Mouse (Mus musculus): Measurements from ENCODE around the gene Lbr. TPM values are rescaled to one million over a fixed set of nuclear protein-coding genes. Genes with fewer than 3 reads are reported as not detected.

Gene Lbr
- total RNA-seq (2022), result 10 to 100 TPM; 20.4 to 23.4 (median 23.0) TPM

GRCm38 (mm10) chr1:181842781-181843180 lies at the start of gene Lbr:
Gene Lbr (minus strand): TSS chr1:181843046.
- DNase-seq (ENCODE audit: low spot score in 2 of 2), result no peak

- DNase-seq (ENCODE audit: low spot score in 2 of 2), result no peak
Observed at GRCm38 (mm10) chr1:181889670-181890069, 46.8 kb upstream of the Lbr start.

- DNase-seq (ENCODE audit: low spot score in 2 of 2), result peak; percentile 70 to 72
Observed at GRCm38 (mm10) chr1:181888801-181889200, 46.0 kb upstream of the Lbr start.

GRCm38 (mm10) chr1:181881532-181881931 lies 38.7 kb upstream of the Lbr start:
- peak; percentile 27 to 35 for DNase-seq (ENCODE audit: low spot score in 2 of 2)

- DNase-seq (ENCODE audit: low spot score in 2 of 2), result no peak
Observed at GRCm38 (mm10) chr1:181880752-181881325, 38.0 kb upstream of the Lbr start.

GRCm38 (mm10) chr1:181878436-181878835 lies 35.6 kb upstream of the Lbr start:
- no peak for DNase-seq (ENCODE audit: low spot score in 2 of 2)

- DNase-seq (ENCODE audit: low spot score in 2 of 2), result no peak
Observed at GRCm38 (mm10) chr1:181877088-181877487, 34.2 kb upstream of the Lbr start.

- DNase-seq (ENCODE audit: low spot score in 2 of 2), result no peak
Observed at GRCm38 (mm10) chr1:181876656-181877055, 33.8 kb upstream of the Lbr start.

- DNase-seq (ENCODE audit: low spot score in 2 of 2), result no peak
Observed at GRCm38 (mm10) chr1:181873086-181873920, 30.5 kb upstream of the Lbr start.

- DNase-seq (ENCODE audit: low spot score in 2 of 2), result no peak
Observed at GRCm38 (mm10) chr1:181872639-181873038, 29.8 kb upstream of the Lbr start.

- no peak for DNase-seq (ENCODE audit: low spot score in 2 of 2)
Observed at GRCm38 (mm10) chr1:181866429-181867280, 23.8 kb upstream of the Lbr start.

- no peak for DNase-seq (ENCODE audit: low spot score in 2 of 2)
Observed at GRCm38 (mm10) chr1:181865863-181866216, 23.0 kb upstream of the Lbr start.

- no peak for DNase-seq (ENCODE audit: low spot score in 2 of 2)
Observed at GRCm38 (mm10) chr1:181864971-181865862, 22.4 kb upstream of the Lbr start.

- DNase-seq (ENCODE audit: low spot score in 2 of 2), result no peak
Observed at GRCm38 (mm10) chr1:181863431-181863830, 20.6 kb upstream of the Lbr start.

- no peak for DNase-seq (ENCODE audit: low spot score in 2 of 2)
Observed at GRCm38 (mm10) chr1:181862676-181863374, 20.0 kb upstream of the Lbr start.

GRCm38 (mm10) chr1:181861181-181861902 lies 18.5 kb upstream of the Lbr start:
- DNase-seq (ENCODE audit: low spot score in 2 of 2), result no peak

- peak; percentile 33 to 57 for DNase-seq (ENCODE audit: low spot score in 2 of 2)
Observed at GRCm38 (mm10) chr1:181860659-181861058, 17.8 kb upstream of the Lbr start.

- no peak for DNase-seq (ENCODE audit: low spot score in 2 of 2)
Observed at GRCm38 (mm10) chr1:181856329-181856728, 13.5 kb upstream of the Lbr start.

- DNase-seq (ENCODE audit: low spot score in 2 of 2), result no peak
Observed at GRCm38 (mm10) chr1:181854829-181855228, 12.0 kb upstream of the Lbr start.
